Mouse (Mus musculus) embryonic fibroblast, embryonic 13.5 days (primary cell): ENCODE results near the gene Slc39a1.

Experiments used
- CTCF ChIP-seq: IDR thresholded peaks from 2 replicates; pipeline ENCODE4 v1.5.1; 2011; ENCODE audit warnings: mild to moderate bottlenecking, control low read depth, low read length, moderate library complexity, borderline replicate concordance; ENCODE audit not compliant: insufficient read depth
- POLR2A ChIP-seq: IDR thresholded peaks from 2 replicates; pipeline ENCODE4 v1.6.1; 2011; ENCODE audit warnings: low read depth, mild to moderate bottlenecking, control low read depth, low read length, moderate library complexity

DNA sequence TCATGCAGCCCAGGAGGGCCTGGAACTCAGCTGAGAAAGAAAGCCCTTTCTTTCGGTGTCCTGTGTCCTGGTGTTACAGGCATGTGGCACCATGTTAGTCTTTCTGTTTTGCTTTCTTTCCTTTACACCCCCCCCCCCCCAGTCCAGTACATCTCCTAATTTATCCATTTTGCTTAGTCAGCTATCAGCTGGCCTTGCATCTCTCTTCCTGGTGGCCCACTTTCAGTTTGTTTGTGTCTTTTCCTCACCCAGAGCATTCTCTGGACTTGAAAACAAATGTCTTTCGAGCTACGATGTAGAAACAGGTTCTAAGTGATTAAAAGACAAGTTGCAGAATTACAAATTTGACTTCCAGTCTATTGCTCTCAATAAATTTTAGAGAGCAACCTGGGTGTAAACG lies 25.5 kb upstream of the Slc39a1 start:
- TF ChIP-seq CTCF (no peak), POLR2A (no peak)
